Mouse (Mus musculus) bone marrow macrophage, adult 2 months (primary cell): ENCODE data around the gene Zxdc.

Experiments
- CTCF ChIP-seq: IDR thresholded peaks from 2 replicates; pipeline ENCODE4 v1.5.1; 2012; ENCODE audit warnings: low read depth, mild to moderate bottlenecking, low read length, moderate library complexity
- POLR2A ChIP-seq: IDR thresholded peaks from 2 replicates; pipeline ENCODE4 v1.6.1; 2012; ENCODE audit warnings: mild to moderate bottlenecking, low read depth, low read length, borderline replicate concordance

- TF ChIP-seq CTCF, result no peak
- TF ChIP-seq POLR2A, result no peak
These were observed 39.3 kb downstream of the Zxdc start for GRCm38 (mm10) chr6:90408632-90409031.
